Mouse (Mus musculus): Measurements from ENCODE around the gene Kif5a. TPM values are rescaled to one million over a fixed set of nuclear protein-coding genes. Genes with fewer than 3 reads are reported as not detected.

Gene Kif5a
- polyA plus RNA-seq, 1 experiment from 2014 or later = 106 TPM

DNA sequence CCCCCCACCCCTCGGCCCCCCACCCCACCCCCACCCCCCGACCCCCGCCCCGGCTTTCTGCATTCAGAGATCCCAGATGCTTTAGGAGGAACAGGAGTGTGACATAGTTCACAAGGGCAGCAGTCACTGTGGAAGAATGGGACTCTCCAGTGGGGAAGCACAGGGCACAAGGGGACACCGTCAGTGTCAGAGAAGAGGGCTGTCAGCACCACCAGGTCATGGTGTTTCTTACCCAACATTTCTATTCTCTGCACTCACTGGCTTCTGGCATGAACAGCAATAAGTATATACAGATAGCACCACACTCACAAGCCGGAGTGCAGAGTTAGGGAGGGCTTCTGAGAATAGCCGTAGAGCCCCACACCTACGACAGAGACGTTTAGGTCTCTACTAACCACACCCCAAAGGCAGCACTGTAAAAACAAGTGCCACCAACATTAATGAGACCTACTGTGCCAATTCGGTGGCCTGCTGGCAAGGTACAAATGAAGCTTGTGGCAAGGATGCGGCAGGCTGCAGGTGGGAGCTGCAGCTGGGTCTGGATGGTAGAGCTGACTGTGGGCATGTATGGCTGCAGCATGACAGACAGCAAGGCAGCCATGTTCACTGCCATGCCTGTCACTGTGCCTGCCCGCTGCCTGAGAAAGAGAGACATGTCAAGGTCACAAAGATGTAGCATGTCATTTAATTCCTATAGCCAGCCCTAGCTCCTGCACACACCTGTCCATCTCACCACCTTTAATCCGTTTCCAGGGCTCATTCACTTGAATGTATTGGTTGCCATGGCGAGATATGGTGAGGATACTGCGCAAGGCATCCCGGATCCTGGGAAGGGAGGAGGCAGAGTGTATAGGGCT is 34.1 kb upstream of the Kif5a start:
- Histone ChIP-seq H3K27me3 (replicated peaks; ENCODE audit: control insufficient read depth, insufficient read depth, low read length) (no peaks in the 10 kb centered on the region), H3K4me1 (replicated peaks; ENCODE audit: control insufficient read depth, insufficient read depth, low read length) (peaks cover 3% of the 10 kb centered on the region), H3K27ac (ENCODE audit: low read length) (no peak overlapping the region), H3K36me3 (ENCODE audit: control insufficient read depth, insufficient read depth) (peaks cover 39% of the 10 kb centered on the region), H3K4me3 (replicated peaks; ENCODE audit: low read length) (no peak overlapping the region), H3K9me3 (ENCODE audit: control insufficient read depth, low read length) (no peaks in the 10 kb centered on the region), H3K9ac (replicated peaks; ENCODE audit: low read depth, low read length) (no peak overlapping the region), H3K4me2 (ENCODE audit: low read length) (no peak overlapping the region)
- WGBS = 89% methylated on average over 16 of the region's 16 CpGs
- no peak for ATAC-seq

DNA sequence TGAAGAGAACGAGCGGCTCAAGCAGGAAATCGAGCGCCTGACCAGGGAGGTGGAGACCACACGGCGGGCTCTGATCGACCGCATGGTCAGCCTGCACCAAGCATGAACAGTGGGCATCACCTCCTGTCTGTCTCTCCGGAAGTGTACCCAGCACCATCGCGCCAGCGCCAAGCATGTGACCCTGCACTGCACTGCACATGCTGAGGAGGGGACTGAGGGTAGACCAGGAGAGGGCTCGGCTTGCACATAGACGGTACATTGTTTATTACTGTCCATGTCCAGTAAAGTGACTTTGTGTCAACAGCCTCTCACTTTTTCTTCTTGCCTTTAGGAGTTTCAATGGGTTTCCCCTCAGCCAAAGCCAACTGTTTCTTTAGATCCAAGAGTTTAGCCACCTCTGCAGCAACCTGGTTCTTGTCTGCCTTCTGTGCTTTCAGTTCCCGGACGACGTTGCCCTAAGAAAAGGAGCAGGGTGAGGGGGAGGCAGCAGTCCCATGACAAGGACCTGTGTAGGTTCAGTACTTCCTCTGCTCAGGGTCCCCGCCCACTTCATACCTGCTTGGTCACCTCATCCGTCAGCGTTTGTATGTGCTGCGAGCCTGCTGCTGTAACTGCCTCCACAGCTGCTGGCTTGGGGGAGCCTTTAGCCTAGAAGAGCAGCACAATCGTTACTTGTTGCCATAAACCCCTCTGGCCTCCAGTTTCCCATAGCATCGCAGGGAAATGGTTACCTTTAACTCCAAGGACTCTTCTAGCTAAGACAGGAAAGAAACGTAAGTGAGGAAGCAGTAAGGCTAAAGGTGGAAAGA is 33.0 kb upstream of the Kif5a start:
- WGBS = 94% methylated on average over 24 of the region's 24 CpGs
- peaks cover 31% of the 10 kb centered on the region for H3K36me3 ChIP-seq (ENCODE audit: control insufficient read depth, insufficient read depth)

DNA sequence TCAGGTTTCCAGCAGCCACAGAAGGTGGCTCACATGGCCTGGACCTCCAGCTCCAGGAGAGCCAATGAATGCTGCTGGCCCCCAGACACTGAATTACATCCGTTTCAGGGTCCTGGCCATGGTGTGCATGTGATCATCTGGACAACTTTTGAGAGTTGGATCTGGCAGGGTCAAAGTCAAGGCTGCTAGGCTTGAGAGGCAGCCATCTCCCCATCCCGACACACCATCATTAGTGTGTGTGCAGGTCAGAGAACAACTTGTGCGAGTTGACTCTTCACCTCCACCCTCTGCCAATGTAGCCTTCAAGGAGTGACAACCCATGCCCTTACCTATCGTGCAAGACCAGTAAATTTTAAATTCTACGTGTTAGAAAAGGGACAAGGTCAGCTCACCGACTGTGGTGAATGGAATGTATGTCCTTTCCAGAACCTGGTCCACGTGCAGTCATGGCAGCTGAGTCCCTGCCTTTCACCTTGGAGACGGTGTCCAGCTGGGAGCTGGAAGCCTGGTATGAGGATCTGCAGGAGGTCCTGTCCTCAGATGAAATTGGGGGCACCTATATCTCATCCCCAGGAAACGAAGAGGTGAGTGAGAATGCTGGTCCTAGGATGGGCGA is 31.9 kb upstream of the Kif5a start:
- ATAC-seq = no peak
- Histone ChIP-seq H3K36me3 (ENCODE audit: control insufficient read depth, insufficient read depth) (peaks cover 22% of the 10 kb centered on the region), H3K9ac (replicated peaks; ENCODE audit: low read depth, low read length) (no peak overlapping the region), H3K4me3 (replicated peaks; ENCODE audit: low read length) (no peak overlapping the region), H3K4me2 (ENCODE audit: low read length) (no peak overlapping the region), H3K9me3 (ENCODE audit: control insufficient read depth, low read length) (no peaks in the 10 kb centered on the region), H3K27ac (ENCODE audit: low read length) (no peak overlapping the region), H3K27me3 (replicated peaks; ENCODE audit: control insufficient read depth, insufficient read depth, low read length) (no peaks in the 10 kb centered on the region), H3K4me1 (replicated peaks; ENCODE audit: control insufficient read depth, insufficient read depth, low read length) (peaks cover 17% of the 10 kb centered on the region)
- WGBS = 94% methylated on average over 10 of the region's 10 CpGs

More for the DNA sequence above, 33.0 kb upstream of the Kif5a start:
- no peak overlapping the region for H3K4me2 ChIP-seq (ENCODE audit: low read length)
- H3K4me1 ChIP-seq (replicated peaks; ENCODE audit: control insufficient read depth, insufficient read depth, low read length) = peaks cover 14% of the 10 kb centered on the region
- no peak overlapping the region for H3K4me3 ChIP-seq (replicated peaks; ENCODE audit: low read length)
- H3K9ac ChIP-seq (replicated peaks; ENCODE audit: low read depth, low read length) = no peak overlapping the region
- ATAC-seq = no peak
- H3K9me3 ChIP-seq (ENCODE audit: control insufficient read depth, low read length) = no peaks in the 10 kb centered on the region
- H3K27ac ChIP-seq (ENCODE audit: low read length) = no peak overlapping the region
- no peaks in the 10 kb centered on the region for H3K27me3 ChIP-seq (replicated peaks; ENCODE audit: control insufficient read depth, insufficient read depth, low read length)

- Histone ChIP-seq H3K4me1 (replicated peaks; ENCODE audit: control insufficient read depth, insufficient read depth, low read length) (peaks cover 25% of the 10 kb centered on the region), H3K9ac (replicated peaks; ENCODE audit: low read depth, low read length) (no peak overlapping the region), H3K36me3 (ENCODE audit: control insufficient read depth, insufficient read depth) (peaks cover 16% of the 10 kb centered on the region), H3K27ac (ENCODE audit: low read length) (no peak overlapping the region), H3K27me3 (replicated peaks; ENCODE audit: control insufficient read depth, insufficient read depth, low read length) (no peaks in the 10 kb centered on the region), H3K4me3 (replicated peaks; ENCODE audit: low read length) (no peak overlapping the region), H3K4me2 (ENCODE audit: low read length) (no peak overlapping the region), H3K9me3 (ENCODE audit: control insufficient read depth, low read length) (no peaks in the 10 kb centered on the region)
- no peak for ATAC-seq
- WGBS = 85% methylated on average over 3 of the region's 3 CpGs
These were observed 30.5 kb upstream of the Kif5a start for GRCm38 (mm10) chr10:127293590-127294113.

- H3K36me3 ChIP-seq (ENCODE audit: control insufficient read depth, insufficient read depth) = peaks cover 16% of the 10 kb centered on the region
- no peak overlapping the region for H3K27ac ChIP-seq (ENCODE audit: low read length)
- ATAC-seq = no peak
- H3K4me3 ChIP-seq (replicated peaks; ENCODE audit: low read length) = no peak overlapping the region
- 86% methylated on average over 6 of the region's 6 CpGs for WGBS
- no peaks in the 10 kb centered on the region for H3K9me3 ChIP-seq (ENCODE audit: control insufficient read depth, low read length)
- H3K27me3 ChIP-seq (replicated peaks; ENCODE audit: control insufficient read depth, insufficient read depth, low read length) = no peaks in the 10 kb centered on the region
- peaks cover 27% of the 10 kb centered on the region for H3K4me1 ChIP-seq (replicated peaks; ENCODE audit: control insufficient read depth, insufficient read depth, low read length)
- H3K4me2 ChIP-seq (ENCODE audit: low read length) = no peak overlapping the region
- no peak overlapping the region for H3K9ac ChIP-seq (replicated peaks; ENCODE audit: low read depth, low read length)
These were observed 29.9 kb upstream of the Kif5a start for GRCm38 (mm10) chr10:127292987-127293538.

DNA sequence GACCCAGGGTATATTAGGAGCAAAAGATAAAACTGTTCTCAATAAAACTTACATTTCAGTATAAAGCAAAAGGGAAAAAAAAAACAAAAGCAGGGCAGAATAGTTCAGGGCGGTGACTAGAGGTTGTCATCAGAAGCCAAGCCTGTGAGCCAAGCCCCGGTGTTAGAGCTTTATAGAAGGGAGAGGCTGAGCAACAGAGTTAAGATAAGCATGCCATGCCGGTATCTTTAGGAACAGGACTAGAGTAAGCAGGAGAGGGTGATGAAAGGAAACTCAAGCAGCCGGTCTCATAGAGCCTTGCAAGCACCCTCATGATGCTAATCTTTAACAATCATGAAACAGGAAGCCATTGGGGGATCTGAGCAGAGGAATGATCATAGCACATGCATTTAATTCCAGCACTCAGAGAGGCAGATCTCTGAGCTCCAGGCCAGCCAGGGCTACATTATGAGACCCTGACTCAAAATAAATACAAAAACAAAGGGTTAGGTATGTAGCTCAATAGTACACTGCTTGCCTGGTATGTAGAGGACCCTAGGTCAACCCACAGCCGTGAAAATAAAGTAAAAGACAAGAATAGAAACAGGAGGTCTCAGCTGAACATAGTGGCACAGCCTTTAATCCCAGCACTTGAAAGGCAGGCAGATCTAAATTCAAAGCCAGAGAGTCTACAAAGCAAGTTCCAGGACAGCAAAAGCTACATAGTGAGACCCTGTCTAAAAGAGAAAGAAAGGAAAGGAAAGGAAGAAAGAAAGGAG is 28.9 kb upstream of the Kif5a start:
- no peak overlapping the region for H3K27ac ChIP-seq (ENCODE audit: low read length)
- H3K36me3 ChIP-seq (ENCODE audit: control insufficient read depth, insufficient read depth) = peaks cover 16% of the 10 kb centered on the region
- H3K4me1 ChIP-seq (replicated peaks; ENCODE audit: control insufficient read depth, insufficient read depth, low read length) = peaks cover 37% of the 10 kb centered on the region
- H3K9me3 ChIP-seq (ENCODE audit: control insufficient read depth, low read length) = no peaks in the 10 kb centered on the region
- ATAC-seq = no peak
- peak overlapping the region; percentile 72 for H3K4me2 ChIP-seq (ENCODE audit: low read length)
- no peaks in the 10 kb centered on the region for H3K27me3 ChIP-seq (replicated peaks; ENCODE audit: control insufficient read depth, insufficient read depth, low read length)
- H3K4me3 ChIP-seq (replicated peaks; ENCODE audit: low read length) = peak overlapping the region; percentile 61
- peak overlapping the region; percentile 62 for H3K9ac ChIP-seq (replicated peaks; ENCODE audit: low read depth, low read length)
- WGBS = 49% methylated on average over 5 of the region's 5 CpGs

DNA sequence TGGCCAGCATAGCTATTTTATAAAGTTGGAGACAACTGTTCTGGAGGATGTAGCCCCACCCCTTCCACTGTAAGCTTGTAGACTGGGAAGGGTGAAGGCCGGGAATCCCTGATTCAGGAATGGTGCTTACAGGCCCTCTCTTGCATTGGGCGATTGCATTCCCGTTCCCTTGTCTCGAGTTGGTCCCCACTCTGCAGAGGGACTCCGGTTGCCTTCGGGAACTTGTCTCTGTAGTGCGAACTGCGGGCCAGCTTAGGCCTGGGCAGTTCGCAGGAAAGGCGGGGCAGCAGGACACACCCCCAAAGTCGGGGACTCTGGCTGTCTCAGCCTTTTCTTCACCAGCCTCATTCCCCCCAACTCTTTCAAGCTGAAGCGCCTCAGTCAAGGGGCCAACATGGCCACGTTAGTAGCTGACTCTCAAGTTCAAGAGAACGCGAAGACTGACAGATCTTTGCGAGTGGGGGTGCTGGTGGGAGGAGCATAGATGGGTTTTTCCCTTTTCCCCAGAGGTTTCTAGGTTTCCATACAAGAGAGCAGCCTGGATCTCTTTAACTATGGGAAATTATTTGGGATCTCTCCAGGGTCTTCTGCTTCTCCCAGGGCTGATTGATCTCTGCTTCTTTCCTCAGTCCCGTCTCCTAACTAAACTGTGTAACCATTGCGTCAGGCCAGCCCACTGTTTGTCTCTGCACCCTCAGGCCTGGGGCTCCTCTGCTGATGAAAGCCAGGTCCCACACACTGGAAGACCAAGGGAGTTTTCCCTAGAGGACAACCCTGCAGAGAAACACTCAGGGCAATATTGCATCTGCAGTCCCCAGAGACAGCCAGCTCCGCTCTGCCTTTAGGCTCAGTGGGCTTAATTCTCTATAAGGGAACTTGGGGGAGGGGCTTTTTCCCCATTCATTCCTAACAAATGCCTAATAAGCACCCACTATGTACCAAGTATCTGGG is 28.1 kb upstream of the Kif5a start:
- Histone ChIP-seq H3K9ac (replicated peaks; ENCODE audit: low read depth, low read length) (peak overlapping the region; percentile 62), H3K27ac (ENCODE audit: low read length) (peak overlapping the region; percentile 97), H3K4me3 (replicated peaks; ENCODE audit: low read length) (peak overlapping the region; percentile 61), H3K4me1 (replicated peaks; ENCODE audit: control insufficient read depth, insufficient read depth, low read length) (peaks cover 45% of the 10 kb centered on the region), H3K36me3 (ENCODE audit: control insufficient read depth, insufficient read depth) (peaks cover 11% of the 10 kb centered on the region), H3K4me2 (ENCODE audit: low read length) (peak overlapping the region; percentile 72), H3K27me3 (replicated peaks; ENCODE audit: control insufficient read depth, insufficient read depth, low read length) (no peaks in the 10 kb centered on the region), H3K9me3 (ENCODE audit: control insufficient read depth, low read length) (no peaks in the 10 kb centered on the region)
- peak; percentile 43 for ATAC-seq
- 2% methylated on average over 19 of the region's 19 CpGs for WGBS

Measured in forebrain, embryonic 16.5 days (tissue).